Mouse (Mus musculus) kidney, embryonic 15.5 days (tissue): Measurements from ENCODE around the gene Nhsl2. TPM values are rescaled to one million over a fixed set of nuclear protein-coding genes. Genes with fewer than 3 reads are reported as not detected.

Source experiments
- ATAC-seq: fragments of 200-750 bp; cut with Nextera tagmentation; replicated peaks from 2 replicates; pipeline ENCODE4 v1.8.0; 2017; ENCODE audit warnings: moderate TSS enrichment; ENCODE audit not compliant: low FRiP score
- H3K27ac ChIP-seq: fragments of 300-500 bp; sonication (generic); 2 replicates; pipeline ENCODE4 v1.5.1; 2015; ENCODE audit warnings: mild to moderate bottlenecking, inconsistent platforms
- H3K27me3 ChIP-seq: fragments of 300-500 bp; sonication (generic); 2 replicates; pipeline ENCODE4 v1.6.1; 2015; ENCODE audit warnings: inconsistent platforms
- H3K36me3 ChIP-seq: fragments of 300-500 bp; sonication (generic); 2 replicates; pipeline ENCODE4 v1.6.1; 2015; ENCODE audit warnings: inconsistent platforms
- H3K4me1 ChIP-seq: fragments of 300-500 bp; sonication (generic); 2 replicates; pipeline ENCODE4 v1.6.1; 2015; ENCODE audit warnings: inconsistent platforms
- H3K4me2 ChIP-seq: fragments of 300-500 bp; sonication (generic); 2 replicates; pipeline ENCODE4 v1.6.1; 2015; ENCODE audit warnings: moderate library complexity, mild to moderate bottlenecking, inconsistent platforms
- H3K4me3 ChIP-seq: fragments of 300-500 bp; sonication (generic); replicated peaks from 2 replicates; pipeline ENCODE4 v1.5.1; 2015; ENCODE audit warnings: mild to moderate bottlenecking, inconsistent platforms
- H3K9ac ChIP-seq: fragments of 300-500 bp; sonication (generic); 2 replicates; pipeline ENCODE4 v1.6.1; 2015; ENCODE audit warnings: mild to moderate bottlenecking, inconsistent platforms
- H3K9me3 ChIP-seq: fragments of 300-500 bp; sonication (generic); replicated peaks from 2 replicates; pipeline ENCODE4 v1.6.1; 2016; ENCODE audit warnings: inconsistent platforms
- WGBS: fragments of 180-500 bp; shearing (Covaris S2); methylation state at CpG from one replicate; pipeline ENCODE4 v1.1.7; 2015; ENCODE audit warnings: mixed read lengths; 5-methylcytosine and 5-hydroxymethylcytosine counted together
- polyA plus RNA-seq: library from polyadenylated mRNA; unstranded; fragments of >200 nt; fragmentation: Nextera tagmentation; extraction: Ambion mirVana; gene quantifications from 2 replicates; pipeline ENCODE4 v1.2.1, GENCODE M21; 2015

Gene Nhsl2
- polyA plus RNA-seq, 1 experiment from 2014 or later = 12.9 TPM

- H3K9ac ChIP-seq = no peak overlapping the region
- 45% methylated on average over 6 of the region's 6 CpGs for WGBS
- H3K36me3 ChIP-seq = no peaks in the 10 kb centered on the region
- H3K9me3 ChIP-seq = no peaks in the 10 kb centered on the region
- no peak overlapping the region for H3K4me3 ChIP-seq
- no peak for ATAC-seq
- no peaks in the 10 kb centered on the region; the same call in 1 of the 2 replicates for H3K4me1 ChIP-seq
- H3K4me2 ChIP-seq = no peak overlapping the region
- H3K27ac ChIP-seq = no peak overlapping the region
- peaks cover 37% of the 10 kb centered on the region for H3K27me3 ChIP-seq
These were observed 182.7 kb downstream of the Nhsl2 start for GRCm38 (mm10) chrX:102031851-102032250.

DNA sequence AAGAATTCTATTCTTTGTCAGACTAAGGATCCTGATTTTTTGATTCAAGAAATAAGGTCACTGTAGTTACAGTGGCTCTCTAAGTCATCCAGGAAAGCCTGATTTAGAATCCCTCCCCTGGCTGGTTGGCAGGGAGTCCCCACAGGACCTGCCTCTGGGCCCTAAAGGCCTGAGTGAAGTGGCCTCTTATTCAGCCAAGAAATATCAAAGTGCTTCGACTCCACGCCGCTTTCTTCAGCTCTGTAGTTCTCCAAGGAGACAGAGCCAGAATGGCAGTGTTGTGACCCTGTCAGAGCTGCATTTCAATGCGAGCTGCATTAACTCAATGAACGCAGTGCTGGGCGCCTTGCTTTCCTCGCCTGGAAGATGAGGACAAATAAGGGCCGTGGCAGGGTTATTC is 183.2 kb downstream of the Nhsl2 start:
- H3K27ac ChIP-seq = no peak overlapping the region
- no peak overlapping the region for H3K4me3 ChIP-seq
- no peaks in the 10 kb centered on the region for H3K9me3 ChIP-seq
- H3K36me3 ChIP-seq = no peaks in the 10 kb centered on the region
- no peak for ATAC-seq
- no peaks in the 10 kb centered on the region; the same call in 1 of the 2 replicates for H3K4me1 ChIP-seq
- H3K27me3 ChIP-seq = peaks cover 42% of the 10 kb centered on the region
- WGBS = 72% methylated on average over 8 of the region's 8 CpGs
- no peak overlapping the region for H3K9ac ChIP-seq
- H3K4me2 ChIP-seq = no peak overlapping the region

GRCm38 (mm10) chrX:102033566-102033965 is 184.4 kb downstream of the Nhsl2 start:
- Histone ChIP-seq H3K4me3 (no peak overlapping the region), H3K4me2 (no peak overlapping the region), H3K36me3 (no peaks in the 10 kb centered on the region), H3K4me1 (no peaks in the 10 kb centered on the region; the same call in 1 of the 2 replicates), H3K27me3 (peaks cover 53% of the 10 kb centered on the region), H3K9ac (no peak overlapping the region), H3K27ac (no peak overlapping the region), H3K9me3 (no peaks in the 10 kb centered on the region)
- no peak for ATAC-seq
- 83% methylated on average over 2 of the region's 2 CpGs for WGBS

DNA sequence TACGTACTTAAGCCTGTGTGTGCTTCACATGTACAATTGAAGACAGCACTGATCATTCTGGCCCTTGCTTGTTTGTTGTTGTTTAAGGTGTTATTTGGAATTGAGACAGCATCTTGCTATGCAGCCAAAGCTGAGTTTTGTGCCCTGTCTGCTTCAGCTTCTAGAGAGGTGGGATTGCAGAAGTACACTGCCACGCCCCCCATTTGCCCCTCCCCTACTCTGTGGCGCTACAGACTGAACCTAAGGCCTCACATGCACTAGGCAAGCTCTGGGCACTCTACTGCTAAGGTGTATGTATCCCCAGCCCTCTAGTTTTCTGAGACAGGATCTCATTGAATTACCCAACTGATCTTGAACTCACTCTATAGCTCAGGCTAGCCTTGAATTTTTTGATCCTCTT is 186.5 kb downstream of the Nhsl2 start:
- no peak for ATAC-seq
- Histone ChIP-seq H3K9me3 (no peaks in the 10 kb centered on the region), H3K4me3 (no peak overlapping the region), H3K27me3 (peaks cover 47% of the 10 kb centered on the region), H3K4me1 (no peaks in the 10 kb centered on the region; the same call in 1 of the 2 replicates), H3K4me2 (no peak overlapping the region), H3K9ac (no peak overlapping the region), H3K27ac (no peak overlapping the region), H3K36me3 (no peaks in the 10 kb centered on the region)
- WGBS = 60% methylated on average over 3 of the region's 3 CpGs

DNA sequence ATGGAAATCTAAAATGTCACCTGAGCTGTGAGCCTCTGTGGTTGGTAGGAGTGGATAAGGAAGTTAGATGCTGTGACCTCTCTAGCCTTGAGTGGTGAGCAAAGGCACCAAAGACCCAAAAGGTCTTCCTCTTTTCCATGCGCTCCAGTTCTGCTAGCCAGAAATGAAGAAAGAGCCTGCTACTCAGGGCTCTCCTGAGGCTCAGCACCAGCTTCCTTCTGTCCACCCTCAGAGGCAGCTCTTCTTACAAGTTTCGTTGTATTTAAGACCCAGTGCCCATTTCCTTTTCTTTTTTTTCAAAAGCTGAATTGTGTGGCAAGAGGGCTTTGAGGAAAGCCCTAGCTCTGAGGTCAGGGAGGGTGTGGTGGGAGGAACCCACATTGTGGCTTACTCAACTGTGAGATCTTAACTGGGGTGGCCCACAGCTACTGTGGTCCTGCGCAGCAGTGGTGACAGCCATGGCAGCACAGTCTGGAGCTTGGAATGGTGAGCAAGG is 187.7 kb downstream of the Nhsl2 start:
- WGBS = 86% methylated on average over 3 of the region's 3 CpGs
- H3K4me1 ChIP-seq = no peaks in the 10 kb centered on the region; the same call in 1 of the 2 replicates
- H3K27me3 ChIP-seq = peaks cover 42% of the 10 kb centered on the region
- no peak overlapping the region for H3K4me2 ChIP-seq
- no peak overlapping the region for H3K9ac ChIP-seq
- H3K36me3 ChIP-seq = no peaks in the 10 kb centered on the region
- H3K4me3 ChIP-seq = no peak overlapping the region
- no peak overlapping the region for H3K27ac ChIP-seq
- H3K9me3 ChIP-seq = no peaks in the 10 kb centered on the region
- no peak for ATAC-seq

GRCm38 (mm10) chrX:102037506-102037905 is 188.3 kb downstream of the Nhsl2 start:
- no peak overlapping the region for H3K4me2 ChIP-seq
- no peak for ATAC-seq
- no peak overlapping the region for H3K27ac ChIP-seq
- H3K27me3 ChIP-seq = peaks cover 45% of the 10 kb centered on the region
- H3K9me3 ChIP-seq = no peaks in the 10 kb centered on the region
- WGBS = 76% methylated on average over 2 of the region's 2 CpGs
- no peaks in the 10 kb centered on the region for H3K36me3 ChIP-seq
- no peak overlapping the region for H3K9ac ChIP-seq
- H3K4me3 ChIP-seq = no peak overlapping the region
- no peaks in the 10 kb centered on the region; the same call in 1 of the 2 replicates for H3K4me1 ChIP-seq

DNA sequence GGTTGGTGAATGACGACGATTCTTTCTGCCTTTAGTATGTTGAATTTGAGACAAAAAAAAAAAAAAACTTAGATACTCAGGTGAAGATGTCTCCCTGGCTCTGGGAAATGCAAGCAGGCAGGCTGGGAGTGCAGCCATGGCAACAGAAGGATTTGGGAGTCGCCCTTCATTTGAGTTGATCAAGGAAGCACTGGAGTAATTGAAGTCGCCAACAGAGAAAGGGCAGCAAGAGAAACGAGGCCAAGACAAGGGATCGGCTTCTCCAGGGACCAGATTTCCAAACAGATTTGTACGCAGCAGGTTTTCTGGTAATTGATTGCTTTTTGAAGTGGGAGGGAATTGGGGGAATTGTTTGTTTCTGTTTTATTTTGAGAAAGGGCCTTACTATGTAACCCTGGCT is 192.4 kb downstream of the Nhsl2 start:
- H3K36me3 ChIP-seq = no peaks in the 10 kb centered on the region
- H3K27ac ChIP-seq = no peak overlapping the region
- H3K27me3 ChIP-seq = peaks cover 35% of the 10 kb centered on the region; the same call in 1 of the 2 replicates
- WGBS = 61% methylated on average over 7 of the region's 7 CpGs
- no peaks in the 10 kb centered on the region for H3K4me1 ChIP-seq
- ATAC-seq = no peak
- H3K9ac ChIP-seq = no peak overlapping the region
- H3K4me3 ChIP-seq = no peak overlapping the region
- H3K4me2 ChIP-seq = no peak overlapping the region
- no peaks in the 10 kb centered on the region for H3K9me3 ChIP-seq

GRCm38 (mm10) chrX:102042386-102042785 is 193.2 kb downstream of the Nhsl2 start:
- Histone ChIP-seq H3K9ac (no peak overlapping the region), H3K27ac (no peak overlapping the region), H3K9me3 (no peaks in the 10 kb centered on the region), H3K36me3 (no peaks in the 10 kb centered on the region), H3K4me2 (no peak overlapping the region), H3K27me3 (peaks cover 33% of the 10 kb centered on the region; the same call in 1 of the 2 replicates), H3K4me1 (no peaks in the 10 kb centered on the region), H3K4me3 (no peak overlapping the region)
- WGBS = 81% methylated on average over 4 of the region's 4 CpGs
- no peak for ATAC-seq

- Histone ChIP-seq H3K4me3 (no peak overlapping the region), H3K27me3 (peaks cover 34% of the 10 kb centered on the region), H3K27ac (no peak overlapping the region), H3K9me3 (no peaks in the 10 kb centered on the region), H3K4me1 (no peaks in the 10 kb centered on the region), H3K4me2 (no peak overlapping the region), H3K9ac (no peak overlapping the region), H3K36me3 (no peaks in the 10 kb centered on the region)
- 72% methylated on average over 6 of the region's 6 CpGs for WGBS
- ATAC-seq = no peak
These were observed 201.4 kb downstream of the Nhsl2 start for GRCm38 (mm10) chrX:102050552-102050951.

GRCm38 (mm10) chrX:102051225-102051624 is 202.0 kb downstream of the Nhsl2 start:
- Histone ChIP-seq H3K9ac (no peak overlapping the region), H3K27ac (no peak overlapping the region), H3K4me1 (no peaks in the 10 kb centered on the region), H3K36me3 (no peaks in the 10 kb centered on the region), H3K27me3 (peaks cover 34% of the 10 kb centered on the region), H3K4me3 (no peak overlapping the region), H3K9me3 (no peaks in the 10 kb centered on the region), H3K4me2 (no peak overlapping the region)
- no peak for ATAC-seq
- 77% methylated on average over 4 of the region's 4 CpGs for WGBS

- Histone ChIP-seq H3K4me3 (no peak overlapping the region), H3K4me2 (no peak overlapping the region), H3K9me3 (no peaks in the 10 kb centered on the region), H3K27me3 (peaks cover 32% of the 10 kb centered on the region), H3K27ac (no peak overlapping the region), H3K4me1 (no peaks in the 10 kb centered on the region), H3K36me3 (no peaks in the 10 kb centered on the region), H3K9ac (no peak overlapping the region)
- no peak for ATAC-seq
- 86% methylated on average over 2 of the region's 2 CpGs for WGBS
These were observed 204.2 kb downstream of the Nhsl2 start for GRCm38 (mm10) chrX:102053371-102053770.

GRCm38 (mm10) chrX:102054009-102054408 is 204.8 kb downstream of the Nhsl2 start:
- Histone ChIP-seq H3K9me3 (no peaks in the 10 kb centered on the region), H3K4me3 (no peak overlapping the region), H3K9ac (no peak overlapping the region), H3K27ac (no peak overlapping the region), H3K36me3 (no peaks in the 10 kb centered on the region), H3K4me1 (no peaks in the 10 kb centered on the region), H3K27me3 (peaks cover 28% of the 10 kb centered on the region), H3K4me2 (no peak overlapping the region)
- WGBS = 86% methylated on average over 4 of the region's 4 CpGs
- no peak for ATAC-seq

DNA sequence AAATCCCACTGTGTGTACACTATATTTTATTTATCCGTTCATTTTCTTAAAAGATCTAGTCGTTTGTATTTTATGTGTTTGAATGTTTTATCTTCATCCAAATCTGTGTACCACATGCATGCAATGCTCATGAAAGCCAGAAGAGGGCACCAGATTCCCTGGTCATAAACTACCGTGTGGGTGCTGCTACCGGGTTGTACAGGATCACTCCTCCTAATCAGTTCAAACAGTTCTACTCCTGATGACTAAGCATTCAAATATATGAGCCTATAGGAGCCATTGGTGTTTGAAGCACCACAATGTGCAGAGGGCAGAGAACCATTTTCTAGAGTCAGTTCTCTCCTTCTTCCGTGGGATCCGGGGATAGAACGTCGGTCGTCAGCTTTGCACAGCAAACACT is 210.3 kb downstream of the Nhsl2 start:
- ATAC-seq = no peak
- H3K4me1 ChIP-seq = 0 out of 2 replicates have a peak, but pooled peaks cover 2% of the 10 kb centered on the region
- no peaks in the 10 kb centered on the region for H3K36me3 ChIP-seq
- no peaks in the 10 kb centered on the region for H3K9me3 ChIP-seq
- no peak overlapping the region for H3K27ac ChIP-seq
- no peak overlapping the region for H3K4me3 ChIP-seq
- H3K27me3 ChIP-seq = peaks cover 10% of the 10 kb centered on the region
- H3K9ac ChIP-seq = no peak overlapping the region
- H3K4me2 ChIP-seq = no peak overlapping the region
- 61% methylated on average over 9 of the region's 9 CpGs for WGBS
